Mouse (Mus musculus) thymus, postnatal 4 days (tissue): ENCODE data around the gene Wdr86.
A peak's percentile ranks its signal among the peaks of the same experiment; 100 is the strongest.

Experiments
- DNase-seq: peaks from one replicate; pipeline ENCODE4 v3.0.0; 2021

The Wdr86 gene

GRCm38 (mm10) chr5:24681436-24681835 is 49.1 kb downstream of the Wdr86 start:
- DNase-seq: no peak

GRCm38 (mm10) chr5:24674238-24674637 is 56.3 kb downstream of the Wdr86 start:
- DNase-seq: peak; percentile 88
